Mouse (Mus musculus): Measurements from ENCODE around the gene Akr1c21. TPM values are rescaled to one million over a fixed set of nuclear protein-coding genes. Genes with fewer than 3 reads are reported as not detected.

Gene Akr1c21
- polyA plus RNA-seq, 1 experiment from 2014 or later: 0.08 TPM

Other genes with a start within 250 kb of the Akr1c21 start
- 0.93 and 1.1 TPM in 2 replicates for gene Akr1c6, start 139.8 kb upstream of the Akr1c21 start, polyA plus RNA-seq (2015; fragmentation: Nextera tagmentation; extraction: Ambion mirVana)
- gene Akr1c20, start 50.7 kb upstream of the Akr1c21 start, polyA plus RNA-seq (2015; fragmentation: Nextera tagmentation; extraction: Ambion mirVana): 0.12 TPM in 1 of 2 replicates, not detected in the other
- gene Akr1e1, start 35.1 kb downstream of the Akr1c21 start, polyA plus RNA-seq (2015; fragmentation: Nextera tagmentation; extraction: Ambion mirVana): 16.2 and 21.5 TPM in 2 replicates